ENCODE assay signal across 10 mouse cellular contexts in the genomic region with DNA sequence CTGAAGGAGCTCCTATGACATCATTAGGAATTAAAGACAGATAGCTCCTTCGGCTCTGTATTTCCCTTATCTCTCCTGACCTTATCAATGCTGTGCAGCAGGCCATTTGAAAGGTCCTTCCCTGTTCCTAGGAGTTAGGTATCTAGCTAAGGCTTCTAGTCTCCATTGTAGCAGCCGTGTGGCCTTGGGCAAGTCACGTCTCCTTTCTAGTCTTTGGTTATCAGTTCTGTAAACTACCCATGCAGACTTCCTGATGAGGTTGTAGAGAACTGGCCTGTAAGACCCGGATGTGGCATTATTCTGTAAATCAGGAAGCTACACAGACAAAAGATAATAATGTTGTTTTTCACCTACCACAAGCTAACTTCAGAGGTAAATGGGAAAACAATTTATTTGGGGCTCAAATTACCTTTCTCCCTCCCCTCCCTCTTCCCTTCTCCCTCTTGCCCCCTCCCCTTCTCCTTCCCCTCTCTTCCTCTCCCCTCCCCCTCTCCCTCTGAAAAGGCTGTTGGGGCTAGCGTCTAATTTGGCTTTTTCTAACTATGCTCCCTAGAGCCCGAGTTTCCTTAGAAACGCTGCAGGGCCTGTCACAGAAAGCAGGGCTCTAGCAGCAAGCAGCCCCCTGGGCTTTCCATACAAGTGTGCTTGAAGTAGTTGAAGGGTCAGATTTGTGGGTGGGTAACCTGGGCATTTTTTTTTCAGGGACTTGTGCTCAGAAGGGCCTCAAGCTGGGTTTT. TPM values are rescaled to one million over a fixed set of nuclear protein-coding genes. Genes with fewer than 3 reads are reported as not detected.
DNase-seq lines count a peak whose midpoint lies in the region; ATAC-seq and TF ChIP-seq lines count a peak whose summit lies in the region.
"Had no signal": no experiment of that assay in that cellular context is flagged by ENCODE, and none has a peak within 500 bp of the region (broad histone marks: within the 10 kb centered on the region; RNA-seq: fewer than 3 reads in every experiment).

No protein-coding gene starts in this region.

- H3K4me3 ChIP-seq in G1E (ENCODE audit: low read depth, low read length): peak overlapping the region; percentile 30; the same call in 1 of the 2 replicates
- H3K4me3 ChIP-seq in forebrain, embryonic 11.5 days (ENCODE audit: low read depth, low read length): no peak overlapping the region
- H3K4me3 ChIP-seq: heart, embryonic 12.5 days had no signal

- 53% methylated on average over 7 of the region's 7 CpGs for whole genome bisulfite sequencing in forebrain, embryonic 11.5 days

- peaks cover 82% of the 10 kb centered on the region for H3K4me1 ChIP-seq in G1E (ENCODE audit: insufficient read depth, low read depth, low read length)
- no peaks in the 10 kb centered on the region; the same call in 1 of the 2 replicates for H3K4me1 ChIP-seq in forebrain, embryonic 11.5 days (replicated peaks; ENCODE audit: control insufficient read depth, insufficient read depth, low read length)
- H3K4me1 ChIP-seq: heart, embryonic 12.5 days had no signal

- H3K36me3 ChIP-seq in G1E (replicated peaks): no peaks in the 10 kb centered on the region
- no peaks in the 10 kb centered on the region for H3K36me3 ChIP-seq in forebrain, embryonic 11.5 days (ENCODE audit: control insufficient read depth, insufficient read depth, low read length)
- H3K36me3 ChIP-seq: heart, embryonic 12.5 days had no signal

- DNase-seq in CD4-positive, CD25-positive, alpha-beta regulatory T cell, adult 2 months (ENCODE audit: low read depth, low spot score): peak; percentile 67
- DNase-seq in G1E (ENCODE audit: low spot score): peak; percentile 38
- no peak for DNase-seq in forebrain, embryonic 11.5 days (ENCODE audit: low spot score)
- DNase-seq in adrenal gland, adult 18-20 months (ENCODE audit: low spot score in 2 of 2): no peak
- no peak for DNase-seq in frontal cortex, postnatal 36 days (ENCODE audit: low spot score in 2 of 2)
- DNase-seq in left cerebral cortex, adult 18-20 months (ENCODE audit: low spot score in 2 of 2): no peak
- DNase-seq: cerebellum, adult 8-10 months had no signal

- H3K27me3 ChIP-seq in G1E (ENCODE audit: insufficient read depth, low read length): no peaks in the 10 kb centered on the region
- H3K27me3 ChIP-seq in forebrain, embryonic 11.5 days (ENCODE audit: control insufficient read depth, insufficient read depth, low read length): no peaks in the 10 kb centered on the region

- no peaks in the 10 kb centered on the region for H3K9me3 ChIP-seq in G1E (replicated peaks)
- no peaks in the 10 kb centered on the region for H3K9me3 ChIP-seq in forebrain, embryonic 11.5 days (ENCODE audit: control insufficient read depth, low read length)
- H3K9me3 ChIP-seq: heart, embryonic 12.5 days had no signal

- H3K27ac ChIP-seq in forebrain, embryonic 11.5 days (ENCODE audit: low read depth, low read length): peak overlapping the region; percentile 18; the same call in 1 of the 2 replicates

- peak; percentile 77 for ATAC-seq in G1E (ENCODE audit: extremely low read depth, insufficient number of reproducible peaks, low FRiP score, poor library complexity, severe bottlenecking)
- ATAC-seq in forebrain, embryonic 11.5 days (replicated peaks; ENCODE audit: low FRiP score): peak; percentile 56; the same call in 1 of the 2 replicates
- peak; percentile 39 for ATAC-seq in megakaryocyte, adult 5-6 weeks (ENCODE audit: poor library complexity, severe bottlenecking)
- ATAC-seq in erythroblast, adult 5-6 weeks (replicated peaks; ENCODE audit: low FRiP score, poor library complexity, severe bottlenecking): no peak

- no peak for TF ChIP-seq CTCF in G1E (IDR thresholded peaks at IDR 0.05; ENCODE audit: low read depth, low read length)

- H3K9ac ChIP-seq in forebrain, embryonic 11.5 days (ENCODE audit: low read length): no peak overlapping the region
- H3K9ac ChIP-seq: heart, embryonic 12.5 days had no signal

- no peak overlapping the region for H3K4me2 ChIP-seq in forebrain, embryonic 11.5 days (ENCODE audit: low read depth, low read length, severe bottlenecking)
- H3K4me2 ChIP-seq: heart, embryonic 12.5 days had no signal

RNA-seq across cellular contexts. Expression of gene Sash3, which starts 7.5 kb away (rescaled TPM):
- total RNA-seq in G1E (2014; fragmentation: Nextera tagmentation) (0.63 and 1.1 TPM in 2 replicates), G1E (2017) (9.2 and 10.6 TPM in 2 replicates)
- polyA plus RNA-seq in G1E (2012): 1.5 and 1.7 TPM in 2 replicates
- polyA plus RNA-seq in forebrain, embryonic 11.5 days (2014; fragmentation: Nextera tagmentation; extraction: Ambion mirVana): 0.67 and 0.80 TPM in 2 replicates
- total RNA-seq in megakaryocyte, adult 5-6 weeks (2015): 96.3 and 105 TPM in 2 replicates
- 146 and 154 TPM in 2 replicates for total RNA-seq in megakaryocyte, adult 5-6 weeks (2017)
- total RNA-seq in adrenal gland, adult 18-20 months (2021): 1 to 10 TPM; 1.5 to 2.2 TPM
- 17.1 and 25.9 TPM in 2 replicates for total RNA-seq in erythroblast, adult 5-6 weeks (2015; ENCODE audit: low replicate concordance)
- total RNA-seq in erythroblast, adult 5-6 weeks (2017; ENCODE audit: low replicate concordance): 17.3 and 25.7 TPM in 2 replicates
- total RNA-seq in left cerebral cortex, adult 18-20 months (2021): 1 to 10 TPM; 1.6 to 1.7 TPM

RNA-seq across cellular contexts. Expression of gene Xpnpep2, which starts 30.2 kb away (rescaled TPM):
- 1.1 and 1.7 TPM in 2 replicates for total RNA-seq in G1E (2014; fragmentation: Nextera tagmentation)
- 2.0 and 3.1 TPM in 2 replicates for total RNA-seq in G1E (2017)
- 0.25 and 0.39 TPM in 2 replicates for polyA plus RNA-seq in G1E (2012)
- polyA plus RNA-seq in forebrain, embryonic 11.5 days (2014; fragmentation: Nextera tagmentation; extraction: Ambion mirVana): 1.5 and 2.2 TPM in 2 replicates
- not detected in 2 replicates for total RNA-seq in megakaryocyte, adult 5-6 weeks (2015)
- not detected in 2 replicates for total RNA-seq in megakaryocyte, adult 5-6 weeks (2017)
- total RNA-seq in adrenal gland, adult 18-20 months (2021): 1 to 10 TPM; 1.4 to 3.7 TPM
- total RNA-seq in erythroblast, adult 5-6 weeks (2015; ENCODE audit: low replicate concordance): not detected in 2 replicates
- total RNA-seq in erythroblast, adult 5-6 weeks (2017; ENCODE audit: low replicate concordance): 0.56 TPM in 1 of 2 replicates, not detected in the other
- total RNA-seq in left cerebral cortex, adult 18-20 months (2021): under 1 TPM; 0.26 to 0.45 TPM

Comparison
In these comparisons a context has a peak if more than half of its experiments do, and no peak if none do; other contexts are left out.
1. DNase-seq: peak in CD4-positive, CD25-positive, alpha-beta regulatory T cell, adult 2 months (single experiment) and G1E (single experiment); none in forebrain, embryonic 11.5 days (single experiment), adrenal gland, adult 18-20 months (0 of 2), frontal cortex, postnatal 36 days (0 of 2) and left cerebral cortex, adult 18-20 months (0 of 2).